ENCODE assay signal across 16 mouse cellular contexts in the genomic region with DNA sequence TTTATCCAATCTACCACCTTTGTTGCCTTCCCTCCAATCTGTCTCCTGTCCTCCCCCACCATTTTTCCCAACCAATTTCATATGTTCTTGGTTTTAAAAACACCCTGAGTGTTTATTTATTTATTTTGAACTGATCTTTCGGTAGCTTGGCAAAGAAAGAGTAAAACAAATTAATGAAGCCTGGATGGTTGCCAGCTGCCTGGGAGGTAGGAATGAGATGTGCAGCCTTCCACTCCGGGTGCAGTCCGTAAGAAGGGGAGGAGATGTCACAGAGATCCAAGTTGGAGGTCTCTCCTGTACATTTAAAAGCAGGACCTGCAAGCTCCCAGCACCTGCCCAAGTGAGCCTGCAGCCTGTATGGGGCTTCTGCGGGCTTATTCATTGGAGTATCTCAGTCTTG.
DNase-seq lines count a peak whose midpoint lies in the region; ATAC-seq lines count a peak whose summit lies in the region.
"Had no signal": no experiment of that assay in that cellular context is flagged by ENCODE, and none has a peak within 500 bp of the region (broad histone marks: within the 10 kb centered on the region; RNA-seq: fewer than 3 reads in every experiment).

No protein-coding gene starts in this region.

- no peak for ATAC-seq in cerebellum, adult (ENCODE audit: insufficient number of reproducible peaks, low FRiP score, low TSS enrichment)
- ATAC-seq in kidney, embryonic 15.5 days (replicated peaks; ENCODE audit: low FRiP score): no peak
- ATAC-seq: hindbrain, embryonic 16.5 days had no signal

- peak; percentile 24 to 45 for DNase-seq in cerebellum, adult 18-20 months
- DNase-seq in kidney, postnatal 10 days: peak; percentile 30
- DNase-seq in retina, postnatal 1 day: peak; percentile 11
- DNase-seq in retina, embryonic 14.5 days (ENCODE audit: low spot score): no peak
- peak; percentile 17 to 22 for DNase-seq in kidney, postnatal 4 days
- DNase-seq in embryonic facial prominence, embryonic 10.5 days (ENCODE audit: low spot score): no peak
- DNase-seq: adrenal gland, adult 8-10 months; heart, adult 18-20 months; lung, postnatal 14 days; thymus, postnatal 14 days had no signal

- no peaks in the 10 kb centered on the region for H3K9me3 ChIP-seq in kidney, embryonic 15.5 days (replicated peaks)
- no peaks in the 10 kb centered on the region for H3K9me3 ChIP-seq in embryonic facial prominence, embryonic 10.5 days
- H3K9me3 ChIP-seq: heart, embryonic 15.5 days; limb, embryonic 15.5 days; stomach, embryonic 15.5 days had no signal

- H3K4me3 ChIP-seq in kidney, embryonic 15.5 days (replicated peaks): no peak overlapping the region
- H3K4me3 ChIP-seq in embryonic facial prominence, embryonic 10.5 days: no peak overlapping the region
- H3K4me3 ChIP-seq: heart, embryonic 15.5 days; limb, embryonic 15.5 days; stomach, embryonic 15.5 days had no signal

- H3K4me2 ChIP-seq in kidney, embryonic 15.5 days: no peak overlapping the region
- H3K4me2 ChIP-seq: heart, embryonic 15.5 days; limb, embryonic 15.5 days; stomach, embryonic 15.5 days had no signal

- H3K27me3 ChIP-seq in kidney, embryonic 15.5 days: no peaks in the 10 kb centered on the region
- H3K27me3 ChIP-seq in embryonic facial prominence, embryonic 10.5 days (replicated peaks; ENCODE audit: low read depth, poor library complexity, severe bottlenecking): no peaks in the 10 kb centered on the region
- H3K27me3 ChIP-seq: heart, embryonic 15.5 days; limb, embryonic 15.5 days; stomach, embryonic 15.5 days had no signal

- H3K36me3 ChIP-seq in kidney, embryonic 15.5 days: no peaks in the 10 kb centered on the region
- no peaks in the 10 kb centered on the region for H3K36me3 ChIP-seq in embryonic facial prominence, embryonic 10.5 days (replicated peaks)
- H3K36me3 ChIP-seq: heart, embryonic 15.5 days; limb, embryonic 15.5 days; stomach, embryonic 15.5 days had no signal

- H3K4me1 ChIP-seq in kidney, embryonic 15.5 days: no peaks in the 10 kb centered on the region
- H3K4me1 ChIP-seq in embryonic facial prominence, embryonic 10.5 days: no peaks in the 10 kb centered on the region
- H3K4me1 ChIP-seq: heart, embryonic 15.5 days; limb, embryonic 15.5 days; stomach, embryonic 15.5 days had no signal

- H3K27ac ChIP-seq in kidney, embryonic 15.5 days: no peak overlapping the region
- H3K27ac ChIP-seq in embryonic facial prominence, embryonic 10.5 days (replicated peaks): no peak overlapping the region
- H3K27ac ChIP-seq: heart, embryonic 15.5 days; limb, embryonic 15.5 days; stomach, embryonic 15.5 days had no signal

- no peak overlapping the region for H3K9ac ChIP-seq in kidney, embryonic 15.5 days
- H3K9ac ChIP-seq: heart, embryonic 15.5 days; limb, embryonic 15.5 days; stomach, embryonic 15.5 days had no signal

- WGBS in kidney, embryonic 15.5 days: 42% methylated on average over 4 of the region's 4 CpGs
- 79% methylated on average over 4 of the region's 4 CpGs for WGBS in embryonic facial prominence, embryonic 10.5 days

Comparison
In these comparisons a context has a peak if more than half of its experiments do, and no peak if none do; other contexts are left out.
1. DNase-seq: peak in cerebellum, adult 18-20 months (2 of 2), kidney, postnatal 10 days (single experiment), retina, postnatal 1 day (single experiment) and kidney, postnatal 4 days (2 of 2); none in retina, embryonic 14.5 days (single experiment) and embryonic facial prominence, embryonic 10.5 days (single experiment).